Mouse (Mus musculus): Measurements from ENCODE around the gene Vat1. TPM values are rescaled to one million over a fixed set of nuclear protein-coding genes. Genes with fewer than 3 reads are reported as not detected.

Vat1 gene
- polyA plus RNA-seq (2014; fragmentation: Nextera tagmentation; extraction: Ambion mirVana): 47.6 and 52.7 TPM in 2 replicates

- Histone ChIP-seq H3K4me2 (replicated peaks; ENCODE audit: low read depth, low read length) (peak within 1 kb of the TSS; percentile 98), H3K4me3 (ENCODE audit: low read depth, low read length) (peak within 1 kb of the TSS; percentile 86), H3K9ac (replicated peaks; ENCODE audit: low read depth, low read length) (peak within 1 kb of the TSS; percentile 64), H3K9me3 (ENCODE audit: control insufficient read depth, low read depth, low read length) (no peaks in the 10 kb centered on the region), H3K27ac (ENCODE audit: low read length) (peak within 1 kb of the TSS; percentile 86), H3K27me3 (ENCODE audit: control insufficient read depth, insufficient read depth, low read length) (no peaks in the 10 kb centered on the region), H3K36me3 (ENCODE audit: control insufficient read depth, insufficient read depth, low read length) (peaks cover 5% of the 10 kb centered on the region), H3K4me1 (ENCODE audit: control insufficient read depth, insufficient read depth, low read length) (peaks cover 25% of the 10 kb centered on the region)
- ATAC-seq (ENCODE audit: insufficient number of reproducible peaks, insufficient read depth, low FRiP score, low read depth): peak; percentile 60
- WGBS: under 1% methylated on average over 60 of the region's 60 CpGs
Measured at GRCm38 (mm10) chr11:101465869-101466551, at the start of gene Vat1. Gene Vat1 (minus strand): TSS chr11:101466230.

GRCm38 (mm10) chr11:101507090-101507489 is 41.1 kb upstream of the Vat1 start:
- Histone ChIP-seq H3K36me3 (ENCODE audit: control insufficient read depth, insufficient read depth, low read length) (peaks cover 22% of the 10 kb centered on the region), H3K9me3 (ENCODE audit: control insufficient read depth, low read depth, low read length) (no peaks in the 10 kb centered on the region), H3K4me3 (ENCODE audit: low read depth, low read length) (no peak overlapping the region), H3K4me1 (ENCODE audit: control insufficient read depth, insufficient read depth, low read length) (no peaks in the 10 kb centered on the region), H3K4me2 (replicated peaks; ENCODE audit: low read depth, low read length) (no peak overlapping the region), H3K27me3 (ENCODE audit: control insufficient read depth, insufficient read depth, low read length) (no peaks in the 10 kb centered on the region), H3K9ac (replicated peaks; ENCODE audit: low read depth, low read length) (no peak overlapping the region), H3K27ac (ENCODE audit: low read length) (no peak overlapping the region)
- no peak for ATAC-seq (ENCODE audit: insufficient number of reproducible peaks, insufficient read depth, low FRiP score, low read depth)
- WGBS: 92% methylated on average over 7 of the region's 7 CpGs

- H3K4me1 ChIP-seq (ENCODE audit: control insufficient read depth, insufficient read depth, low read length): no peaks in the 10 kb centered on the region
- no peak overlapping the region for H3K27ac ChIP-seq (ENCODE audit: low read length)
- H3K4me3 ChIP-seq (ENCODE audit: low read depth, low read length): no peak overlapping the region
- 91% methylated on average over 5 of the region's 5 CpGs for WGBS
- no peak for ATAC-seq (ENCODE audit: insufficient number of reproducible peaks, insufficient read depth, low FRiP score, low read depth)
- H3K9ac ChIP-seq (replicated peaks; ENCODE audit: low read depth, low read length): no peak overlapping the region
- no peaks in the 10 kb centered on the region for H3K27me3 ChIP-seq (ENCODE audit: control insufficient read depth, insufficient read depth, low read length)
- peaks cover 17% of the 10 kb centered on the region for H3K36me3 ChIP-seq (ENCODE audit: control insufficient read depth, insufficient read depth, low read length)
- H3K4me2 ChIP-seq (replicated peaks; ENCODE audit: low read depth, low read length): no peak overlapping the region
- H3K9me3 ChIP-seq (ENCODE audit: control insufficient read depth, low read depth, low read length): no peaks in the 10 kb centered on the region
Measured at GRCm38 (mm10) chr11:101506269-101506780, 40.3 kb upstream of the Vat1 start.

GRCm38 (mm10) chr11:101486126-101486525 is 20.1 kb upstream of the Vat1 start:
- 67% methylated on average over 6 of the region's 6 CpGs for WGBS
- no peaks in the 10 kb centered on the region for H3K4me1 ChIP-seq (ENCODE audit: control insufficient read depth, insufficient read depth, low read length)
- no peak overlapping the region for H3K4me2 ChIP-seq (replicated peaks; ENCODE audit: low read depth, low read length)
- H3K27ac ChIP-seq (ENCODE audit: low read length): no peak overlapping the region
- ATAC-seq (ENCODE audit: insufficient number of reproducible peaks, insufficient read depth, low FRiP score, low read depth): no peak
- no peaks in the 10 kb centered on the region for H3K9me3 ChIP-seq (ENCODE audit: control insufficient read depth, low read depth, low read length)
- H3K36me3 ChIP-seq (ENCODE audit: control insufficient read depth, insufficient read depth, low read length): peaks cover 12% of the 10 kb centered on the region
- no peak overlapping the region for H3K4me3 ChIP-seq (ENCODE audit: low read depth, low read length)
- H3K9ac ChIP-seq (replicated peaks; ENCODE audit: low read depth, low read length): no peak overlapping the region
- H3K27me3 ChIP-seq (ENCODE audit: control insufficient read depth, insufficient read depth, low read length): no peaks in the 10 kb centered on the region

- 37% methylated on average over 6 of the region's 6 CpGs for WGBS
- no peak for ATAC-seq (ENCODE audit: insufficient number of reproducible peaks, insufficient read depth, low FRiP score, low read depth)
Measured at GRCm38 (mm10) chr11:101485509-101486028, 19.5 kb upstream of the Vat1 start.

GRCm38 (mm10) chr11:101484814-101485213 is 18.8 kb upstream of the Vat1 start:
- ATAC-seq (ENCODE audit: insufficient number of reproducible peaks, insufficient read depth, low FRiP score, low read depth): no peak
- WGBS: 78% methylated on average over 7 of the region's 7 CpGs
- no peak overlapping the region for H3K4me2 ChIP-seq (replicated peaks; ENCODE audit: low read depth, low read length)
- H3K27me3 ChIP-seq (ENCODE audit: control insufficient read depth, insufficient read depth, low read length): no peaks in the 10 kb centered on the region
- no peak overlapping the region for H3K27ac ChIP-seq (ENCODE audit: low read length)
- no peak overlapping the region for H3K4me3 ChIP-seq (ENCODE audit: low read depth, low read length)
- H3K4me1 ChIP-seq (ENCODE audit: control insufficient read depth, insufficient read depth, low read length): no peaks in the 10 kb centered on the region
- no peaks in the 10 kb centered on the region for H3K9me3 ChIP-seq (ENCODE audit: control insufficient read depth, low read depth, low read length)
- H3K36me3 ChIP-seq (ENCODE audit: control insufficient read depth, insufficient read depth, low read length): peaks cover 11% of the 10 kb centered on the region
- no peak overlapping the region for H3K9ac ChIP-seq (replicated peaks; ENCODE audit: low read depth, low read length)

More at GRCm38 (mm10) chr11:101485509-101486028, 19.5 kb upstream of the Vat1 start:
- no peak overlapping the region for H3K4me3 ChIP-seq (ENCODE audit: low read depth, low read length)
- no peak overlapping the region for H3K27ac ChIP-seq (ENCODE audit: low read length)
- no peak overlapping the region for H3K9ac ChIP-seq (replicated peaks; ENCODE audit: low read depth, low read length)
- no peaks in the 10 kb centered on the region for H3K27me3 ChIP-seq (ENCODE audit: control insufficient read depth, insufficient read depth, low read length)
- no peak overlapping the region for H3K4me2 ChIP-seq (replicated peaks; ENCODE audit: low read depth, low read length)
- H3K9me3 ChIP-seq (ENCODE audit: control insufficient read depth, low read depth, low read length): no peaks in the 10 kb centered on the region
- peaks cover 12% of the 10 kb centered on the region for H3K36me3 ChIP-seq (ENCODE audit: control insufficient read depth, insufficient read depth, low read length)
- no peaks in the 10 kb centered on the region for H3K4me1 ChIP-seq (ENCODE audit: control insufficient read depth, insufficient read depth, low read length)

DNA sequence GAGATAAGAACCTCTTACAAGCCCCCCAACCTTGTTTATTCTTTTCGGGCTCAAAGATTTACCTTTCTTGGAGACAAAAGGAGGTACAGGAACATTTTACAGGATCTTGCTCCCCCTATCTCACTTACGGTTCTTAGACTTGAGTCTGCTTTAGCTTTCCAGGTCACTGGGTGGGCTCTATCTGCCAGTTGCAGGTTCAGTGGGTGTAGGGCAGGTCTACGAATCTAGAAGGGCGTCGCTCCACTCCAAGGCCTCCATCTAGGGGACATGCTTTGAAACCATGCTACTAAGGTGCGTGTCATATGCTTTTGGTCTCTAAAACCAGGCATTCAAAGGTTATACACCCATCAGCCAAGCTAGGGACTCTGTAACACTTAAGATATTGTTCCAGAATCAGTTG is 18.2 kb upstream of the Vat1 start:
- H3K4me1 ChIP-seq (ENCODE audit: control insufficient read depth, insufficient read depth, low read length): no peaks in the 10 kb centered on the region
- peak overlapping the region; percentile 30; the same call in 1 of the 2 replicates for H3K27ac ChIP-seq (ENCODE audit: low read length)
- WGBS: 66% methylated on average over 6 of the region's 6 CpGs
- ATAC-seq (ENCODE audit: insufficient number of reproducible peaks, insufficient read depth, low FRiP score, low read depth): no peak
- no peak overlapping the region for H3K4me2 ChIP-seq (replicated peaks; ENCODE audit: low read depth, low read length)
- no peak overlapping the region for H3K4me3 ChIP-seq (ENCODE audit: low read depth, low read length)
- no peak overlapping the region for H3K9ac ChIP-seq (replicated peaks; ENCODE audit: low read depth, low read length)
- no peaks in the 10 kb centered on the region for H3K9me3 ChIP-seq (ENCODE audit: control insufficient read depth, low read depth, low read length)
- H3K27me3 ChIP-seq (ENCODE audit: control insufficient read depth, insufficient read depth, low read length): no peaks in the 10 kb centered on the region
- peaks cover 8% of the 10 kb centered on the region; the same call in 1 of the 2 replicates for H3K36me3 ChIP-seq (ENCODE audit: control insufficient read depth, insufficient read depth, low read length)

DNA sequence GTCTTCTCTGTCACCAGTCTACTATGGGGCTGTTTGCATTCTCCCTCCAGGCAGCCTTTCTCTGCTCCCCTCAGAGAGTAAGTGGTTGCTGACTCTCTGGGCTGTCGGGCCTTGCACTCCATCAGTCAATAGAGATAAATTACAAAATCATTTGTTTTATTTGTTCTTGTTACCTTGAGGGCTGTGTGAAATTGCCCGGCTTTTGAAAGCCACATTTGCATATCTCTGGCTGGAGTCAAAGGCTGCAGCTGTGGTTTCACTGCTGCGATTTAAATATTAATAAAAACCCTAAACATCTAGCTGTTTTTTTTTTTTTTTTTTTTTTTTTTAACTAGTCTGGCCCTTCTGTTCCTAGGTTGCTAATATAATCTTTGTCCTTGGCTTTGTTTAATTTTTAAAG is 17.8 kb upstream of the Vat1 start:
- WGBS: 39% methylated on average over 3 of the region's 3 CpGs
- peaks cover 8% of the 10 kb centered on the region; the same call in 1 of the 2 replicates for H3K36me3 ChIP-seq (ENCODE audit: control insufficient read depth, insufficient read depth, low read length)
- H3K27me3 ChIP-seq (ENCODE audit: control insufficient read depth, insufficient read depth, low read length): no peaks in the 10 kb centered on the region
- no peaks in the 10 kb centered on the region for H3K4me1 ChIP-seq (ENCODE audit: control insufficient read depth, insufficient read depth, low read length)
- H3K9me3 ChIP-seq (ENCODE audit: control insufficient read depth, low read depth, low read length): no peaks in the 10 kb centered on the region
- no peak overlapping the region for H3K9ac ChIP-seq (replicated peaks; ENCODE audit: low read depth, low read length)
- H3K4me3 ChIP-seq (ENCODE audit: low read depth, low read length): no peak overlapping the region
- H3K27ac ChIP-seq (ENCODE audit: low read length): no peak overlapping the region
- H3K4me2 ChIP-seq (replicated peaks; ENCODE audit: low read depth, low read length): no peak overlapping the region
- ATAC-seq (ENCODE audit: insufficient number of reproducible peaks, insufficient read depth, low FRiP score, low read depth): no peak
